Mouse (Mus musculus): ENCODE measurements at regions not wholly inside any gene's neighbourhood (a gene's known extent, or its start where the extent isn't known, plus 50 kb on each side); places are given as distances from the start of the nearest gene placed in this dataset.

- ATAC-seq (ENCODE audit: low read depth) (no peak), DNase-seq (ENCODE audit: low spot score) (no peak)
- WGBS, result 91% methylated on average over 2 of the region's 2 CpGs
Observed at GRCm38 (mm10) chr2:108157731-108158130, 867.3 kb downstream of the Kcna4 start.

GRCm38 (mm10) chr2:108158311-108158710 lies 867.9 kb downstream of the Kcna4 start:
- no peak overlapping the region for H3K27ac ChIP-seq (replicated peaks; ENCODE audit: low read depth, low read length)
- H3K36me3 ChIP-seq (ENCODE audit: control insufficient read depth, insufficient read depth, low read length), result no peaks in the 10 kb centered on the region
- ATAC-seq (ENCODE audit: low read depth) (no peak), DNase-seq (ENCODE audit: low spot score) (no peak)
- no peaks in the 10 kb centered on the region for H3K27me3 ChIP-seq (replicated peaks; ENCODE audit: control insufficient read depth, insufficient read depth, low read length)
- no peaks in the 10 kb centered on the region for H3K9me3 ChIP-seq (ENCODE audit: control insufficient read depth, low read length)
- H3K4me3 ChIP-seq (ENCODE audit: low read depth, low read length), result no peak overlapping the region
- no peak overlapping the region for H3K9ac ChIP-seq (ENCODE audit: low read depth, low read length)
- H3K4me2 ChIP-seq (ENCODE audit: low read depth, low read length), result no peak overlapping the region
- no peaks in the 10 kb centered on the region for H3K4me1 ChIP-seq (ENCODE audit: control insufficient read depth, insufficient read depth, low read length)

More at GRCm38 (mm10) chr2:108157731-108158130, 867.3 kb downstream of the Kcna4 start:
- Histone ChIP-seq H3K9me3 (ENCODE audit: control insufficient read depth, low read length) (no peaks in the 10 kb centered on the region), H3K4me2 (ENCODE audit: low read depth, low read length) (no peak overlapping the region), H3K4me3 (ENCODE audit: low read depth, low read length) (no peak overlapping the region), H3K9ac (ENCODE audit: low read depth, low read length) (no peak overlapping the region), H3K27ac (replicated peaks; ENCODE audit: low read depth, low read length) (no peak overlapping the region), H3K36me3 (ENCODE audit: control insufficient read depth, insufficient read depth, low read length) (no peaks in the 10 kb centered on the region), H3K27me3 (replicated peaks; ENCODE audit: control insufficient read depth, insufficient read depth, low read length) (no peaks in the 10 kb centered on the region), H3K4me1 (ENCODE audit: control insufficient read depth, insufficient read depth, low read length) (no peaks in the 10 kb centered on the region)

- ATAC-seq (ENCODE audit: low read depth) (no peak), DNase-seq (ENCODE audit: low spot score) (no peak)
- Histone ChIP-seq H3K9me3 (ENCODE audit: control insufficient read depth, low read length) (no peaks in the 10 kb centered on the region), H3K36me3 (ENCODE audit: control insufficient read depth, insufficient read depth, low read length) (no peaks in the 10 kb centered on the region), H3K4me3 (ENCODE audit: low read depth, low read length) (no peak overlapping the region), H3K27ac (replicated peaks; ENCODE audit: low read depth, low read length) (no peak overlapping the region), H3K4me1 (ENCODE audit: control insufficient read depth, insufficient read depth, low read length) (no peaks in the 10 kb centered on the region), H3K9ac (ENCODE audit: low read depth, low read length) (no peak overlapping the region), H3K27me3 (replicated peaks; ENCODE audit: control insufficient read depth, insufficient read depth, low read length) (no peaks in the 10 kb centered on the region), H3K4me2 (ENCODE audit: low read depth, low read length) (no peak overlapping the region)
- WGBS, result 69% methylated on average over 3 of the region's 3 CpGs
Observed at GRCm38 (mm10) chr2:108160865-108161264, 870.4 kb downstream of the Kcna4 start.

- no peaks in the 10 kb centered on the region for H3K9me3 ChIP-seq (ENCODE audit: control insufficient read depth, low read length)
- no peaks in the 10 kb centered on the region for H3K27me3 ChIP-seq (replicated peaks; ENCODE audit: control insufficient read depth, insufficient read depth, low read length)
- ATAC-seq (ENCODE audit: low read depth) (no peak), DNase-seq (ENCODE audit: low spot score) (no peak)
- no peak overlapping the region for H3K4me3 ChIP-seq (ENCODE audit: low read depth, low read length)
- H3K4me1 ChIP-seq (ENCODE audit: control insufficient read depth, insufficient read depth, low read length), result no peaks in the 10 kb centered on the region
- WGBS, result 39% methylated on average over 1 of the region's 1 CpGs
- no peak overlapping the region for H3K27ac ChIP-seq (replicated peaks; ENCODE audit: low read depth, low read length)
- H3K9ac ChIP-seq (ENCODE audit: low read depth, low read length), result no peak overlapping the region
- H3K4me2 ChIP-seq (ENCODE audit: low read depth, low read length), result no peak overlapping the region
- H3K36me3 ChIP-seq (ENCODE audit: control insufficient read depth, insufficient read depth, low read length), result no peaks in the 10 kb centered on the region
Observed at GRCm38 (mm10) chr2:108165085-108165484, 874.6 kb downstream of the Kcna4 start.

All from embryonic facial prominence, embryonic 14.5 days (tissue).